Mouse (Mus musculus): ENCODE results near the gene Cpt1c. TPM values are rescaled to one million over a fixed set of nuclear protein-coding genes. Genes with fewer than 3 reads are reported as not detected.
"Not testable (repeated sequence)": the region's sequence is repeated elsewhere in the genome, so short reads cannot be mapped to it uniquely, and the experiment has no call there.

Gene Cpt1c
- polyA plus RNA-seq (2015; fragmentation: Nextera tagmentation; extraction: Ambion mirVana), result 1.5 and 1.6 TPM in 2 replicates

GRCm38 (mm10) chr7:44974383-44975116 lies at the start of gene Cpt1c:
TSS of gene Cpt1c (minus strand) at chr7:44974851.
- Histone ChIP-seq H3K27ac (replicated peaks) (peak within 1 kb of the TSS; percentile 85), H3K9me3 (replicated peaks) (no peaks in the 10 kb centered on the region), H3K4me2 (peak within 1 kb of the TSS; percentile 65), H3K4me3 (replicated peaks) (peak within 1 kb of the TSS; percentile 39), H3K4me1 (replicated peaks) (peaks cover 45% of the 10 kb centered on the region), H3K27me3 (peaks cover 11% of the 10 kb centered on the region; the same call in 1 of the 2 replicates), H3K9ac (peak within 1 kb of the TSS; percentile 43), H3K36me3 (replicated peaks) (peaks cover 36% of the 10 kb centered on the region)
- WGBS (ENCODE audit: insufficient replicate concordance), result 4% methylated on average over 22 of the region's 22 CpGs
- ATAC-seq (ENCODE audit: insufficient read depth), result peak; percentile 60

- WGBS (ENCODE audit: insufficient replicate concordance), result 57% methylated on average over 5 of the region's 5 CpGs
- not testable (repeated sequence) for ATAC-seq (ENCODE audit: insufficient read depth)
Measured at GRCm38 (mm10) chr7:45023711-45024110, 49.1 kb upstream of the Cpt1c start.

GRCm38 (mm10) chr7:45020225-45020624 lies 45.6 kb upstream of the Cpt1c start:
- Histone ChIP-seq H3K9me3 (replicated peaks) (no peaks in the 10 kb centered on the region), H3K9ac (no peak overlapping the region), H3K36me3 (replicated peaks) (no peaks in the 10 kb centered on the region), H3K4me3 (replicated peaks) (no peak overlapping the region), H3K27ac (replicated peaks) (no peak overlapping the region), H3K27me3 (peaks cover 39% of the 10 kb centered on the region), H3K4me2 (no peak overlapping the region), H3K4me1 (replicated peaks) (peaks cover 39% of the 10 kb centered on the region)
- ATAC-seq (ENCODE audit: insufficient read depth), result no peak
- WGBS (ENCODE audit: insufficient replicate concordance), result 72% methylated on average over 9 of the region's 9 CpGs

More at GRCm38 (mm10) chr7:45023711-45024110, 49.1 kb upstream of the Cpt1c start:
- H3K4me2 ChIP-seq; H3K9me3 ChIP-seq (replicated peaks); H3K27ac ChIP-seq (replicated peaks); H3K9ac ChIP-seq; H3K4me3 ChIP-seq (replicated peaks): not testable (repeated sequence)
- Histone ChIP-seq H3K27me3 (peaks cover 30% of the 10 kb centered on the region), H3K36me3 (replicated peaks) (peaks cover 15% of the 10 kb centered on the region), H3K4me1 (replicated peaks) (peaks cover 18% of the 10 kb centered on the region)

GRCm38 (mm10) chr7:45019031-45019571 lies 44.5 kb upstream of the Cpt1c start:
- no peak overlapping the region for H3K4me3 ChIP-seq (replicated peaks)
- no peaks in the 10 kb centered on the region for H3K9me3 ChIP-seq (replicated peaks)
- peak overlapping the region; percentile 16; the same call in 1 of the 2 replicates for H3K27ac ChIP-seq (replicated peaks)
- ATAC-seq (ENCODE audit: insufficient read depth), result no peak
- H3K4me1 ChIP-seq (replicated peaks), result peaks cover 40% of the 10 kb centered on the region
- H3K27me3 ChIP-seq, result peaks cover 39% of the 10 kb centered on the region
- no peak overlapping the region for H3K9ac ChIP-seq
- WGBS (ENCODE audit: insufficient replicate concordance), result 21% methylated on average over 8 of the region's 8 CpGs
- H3K4me2 ChIP-seq, result peak overlapping the region; percentile 94
- H3K36me3 ChIP-seq (replicated peaks), result no peaks in the 10 kb centered on the region

- Histone ChIP-seq H3K9me3 (replicated peaks) (no peaks in the 10 kb centered on the region), H3K36me3 (replicated peaks) (peaks cover 12% of the 10 kb centered on the region), H3K9ac (peak within 1 kb of the TSS; percentile 97), H3K27ac (replicated peaks) (peak within 1 kb of the TSS; percentile 98), H3K4me2 (peak within 1 kb of the TSS; percentile 94), H3K4me1 (replicated peaks) (peaks cover 55% of the 10 kb centered on the region), H3K27me3 (peaks cover 39% of the 10 kb centered on the region), H3K4me3 (replicated peaks) (peak within 1 kb of the TSS; percentile 92)
- ATAC-seq (ENCODE audit: insufficient read depth), result peak; percentile 84
- under 1% methylated on average over 36 of the region's 36 CpGs for WGBS (ENCODE audit: insufficient replicate concordance)
Measured at GRCm38 (mm10) chr7:45017242-45018061, 42.8 kb upstream of the Cpt1c start, which contains the start of gene Rras. TSS of gene Rras (plus strand) at chr7:45017961.

- peaks cover 19% of the 10 kb centered on the region for H3K36me3 ChIP-seq (replicated peaks)
- 2% methylated on average over 4 of the region's 4 CpGs for WGBS (ENCODE audit: insufficient replicate concordance)
- H3K4me3 ChIP-seq (replicated peaks), result peak overlapping the region; percentile 92
- no peaks in the 10 kb centered on the region for H3K9me3 ChIP-seq (replicated peaks)
- H3K9ac ChIP-seq, result peak overlapping the region; percentile 97
- peaks cover 57% of the 10 kb centered on the region for H3K4me1 ChIP-seq (replicated peaks)
- H3K27ac ChIP-seq (replicated peaks), result peak overlapping the region; percentile 98
- no peak for ATAC-seq (ENCODE audit: insufficient read depth)
- H3K27me3 ChIP-seq, result peaks cover 38% of the 10 kb centered on the region
- peak overlapping the region; percentile 94 for H3K4me2 ChIP-seq
Measured at GRCm38 (mm10) chr7:45016761-45017160, 42.1 kb upstream of the Cpt1c start.

- peak; percentile 74 for ATAC-seq (ENCODE audit: insufficient read depth)
- Histone ChIP-seq H3K4me2 (peak within 1 kb of the TSS; percentile 94), H3K27ac (replicated peaks) (peak within 1 kb of the TSS; percentile 98), H3K27me3 (peaks cover 32% of the 10 kb centered on the region), H3K4me3 (replicated peaks) (peak within 1 kb of the TSS; percentile 92), H3K9ac (peak within 1 kb of the TSS; percentile 97), H3K36me3 (replicated peaks) (peaks cover 26% of the 10 kb centered on the region), H3K4me1 (replicated peaks) (peaks cover 57% of the 10 kb centered on the region), H3K9me3 (replicated peaks) (no peaks in the 10 kb centered on the region)
- WGBS (ENCODE audit: insufficient replicate concordance), result under 1% methylated on average over 69 of the region's 69 CpGs
Measured at GRCm38 (mm10) chr7:45015957-45016612, 41.4 kb upstream of the Cpt1c start, which contains the start of gene Scaf1. TSS of gene Scaf1 (minus strand) at chr7:45016363.

- H3K9ac ChIP-seq, result peak overlapping the region; percentile 97
- peak overlapping the region; percentile 98 for H3K27ac ChIP-seq (replicated peaks)
- peaks cover 26% of the 10 kb centered on the region for H3K27me3 ChIP-seq
- H3K4me1 ChIP-seq (replicated peaks), result peaks cover 57% of the 10 kb centered on the region
- H3K4me3 ChIP-seq (replicated peaks), result peak overlapping the region; percentile 92
- no peak for ATAC-seq (ENCODE audit: insufficient read depth)
- H3K4me2 ChIP-seq, result peak overlapping the region; percentile 94
- peaks cover 30% of the 10 kb centered on the region for H3K36me3 ChIP-seq (replicated peaks)
- under 1% methylated on average over 20 of the region's 20 CpGs for WGBS (ENCODE audit: insufficient replicate concordance)
- no peaks in the 10 kb centered on the region for H3K9me3 ChIP-seq (replicated peaks)
Measured at GRCm38 (mm10) chr7:45015344-45015956, 40.8 kb upstream of the Cpt1c start.

- Histone ChIP-seq H3K9ac (0 out of 2 replicates have a peak overlapping the region, but pooled peaks have one; percentile 1), H3K9me3 (replicated peaks) (no peaks in the 10 kb centered on the region), H3K4me1 (replicated peaks) (peaks cover 54% of the 10 kb centered on the region), H3K4me2 (peak overlapping the region; percentile 94; the same call in 1 of the 2 replicates), H3K36me3 (replicated peaks) (peaks cover 44% of the 10 kb centered on the region), H3K4me3 (replicated peaks) (no peak overlapping the region), H3K27ac (replicated peaks) (peak overlapping the region; percentile 98), H3K27me3 (peaks cover 12% of the 10 kb centered on the region)
- ATAC-seq (ENCODE audit: insufficient read depth), result no peak
- 93% methylated on average over 3 of the region's 3 CpGs for WGBS (ENCODE audit: insufficient replicate concordance)
Measured at GRCm38 (mm10) chr7:45014096-45014451, 39.4 kb upstream of the Cpt1c start.

Data from liver, embryonic 15.5 days (tissue).